Mouse (Mus musculus) 416B (cell line): ENCODE measurements around the gene Znhit2.

Source experiments
- DNase-seq: peaks from one replicate; pipeline ENCODE4 v3.0.0; 2011; ENCODE audit warnings: low read depth

The Znhit2 gene

DNA sequence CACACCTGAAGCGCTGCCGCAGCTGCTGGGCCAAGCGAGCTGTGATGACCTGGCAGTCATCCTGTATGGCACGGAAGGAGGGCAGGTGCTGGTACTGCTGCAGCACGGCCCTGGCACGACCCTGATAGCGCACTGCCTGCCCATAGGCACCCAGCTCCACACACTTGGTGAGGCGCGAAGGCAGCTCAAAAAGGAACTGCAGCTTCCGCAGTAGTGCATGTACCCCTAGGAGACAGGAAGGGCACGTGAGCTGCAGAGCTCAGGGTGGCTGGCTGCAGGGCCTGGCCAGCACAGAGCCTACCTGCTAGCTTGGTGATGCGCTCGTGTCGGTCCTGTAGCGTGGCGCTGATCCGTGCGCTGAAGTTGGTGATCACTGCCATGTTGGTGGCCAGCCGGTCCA, 10.3 kb downstream of the Znhit2 start:
- DNase-seq = no peak

DNA sequence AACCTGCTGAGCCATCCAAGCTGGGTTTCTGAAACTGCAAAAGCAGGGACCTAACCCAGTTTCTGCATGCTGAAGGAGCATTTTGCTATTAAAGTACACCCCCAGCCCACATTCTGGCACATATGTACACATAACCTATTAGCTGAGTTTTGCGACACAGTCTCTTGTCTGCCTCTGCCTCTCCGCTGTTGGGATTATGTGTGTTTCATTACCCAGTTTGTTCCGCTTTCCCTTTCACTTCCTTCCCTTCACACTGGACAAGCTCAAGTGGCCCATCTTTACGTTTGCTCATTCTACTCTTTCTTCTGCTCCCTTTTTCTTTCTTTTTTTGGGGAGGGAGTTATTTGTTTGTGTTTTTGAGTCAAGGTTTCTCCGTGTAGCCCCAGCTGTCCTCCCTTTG, 12.9 kb downstream of the Znhit2 start:
- no peak for DNase-seq

DNA sequence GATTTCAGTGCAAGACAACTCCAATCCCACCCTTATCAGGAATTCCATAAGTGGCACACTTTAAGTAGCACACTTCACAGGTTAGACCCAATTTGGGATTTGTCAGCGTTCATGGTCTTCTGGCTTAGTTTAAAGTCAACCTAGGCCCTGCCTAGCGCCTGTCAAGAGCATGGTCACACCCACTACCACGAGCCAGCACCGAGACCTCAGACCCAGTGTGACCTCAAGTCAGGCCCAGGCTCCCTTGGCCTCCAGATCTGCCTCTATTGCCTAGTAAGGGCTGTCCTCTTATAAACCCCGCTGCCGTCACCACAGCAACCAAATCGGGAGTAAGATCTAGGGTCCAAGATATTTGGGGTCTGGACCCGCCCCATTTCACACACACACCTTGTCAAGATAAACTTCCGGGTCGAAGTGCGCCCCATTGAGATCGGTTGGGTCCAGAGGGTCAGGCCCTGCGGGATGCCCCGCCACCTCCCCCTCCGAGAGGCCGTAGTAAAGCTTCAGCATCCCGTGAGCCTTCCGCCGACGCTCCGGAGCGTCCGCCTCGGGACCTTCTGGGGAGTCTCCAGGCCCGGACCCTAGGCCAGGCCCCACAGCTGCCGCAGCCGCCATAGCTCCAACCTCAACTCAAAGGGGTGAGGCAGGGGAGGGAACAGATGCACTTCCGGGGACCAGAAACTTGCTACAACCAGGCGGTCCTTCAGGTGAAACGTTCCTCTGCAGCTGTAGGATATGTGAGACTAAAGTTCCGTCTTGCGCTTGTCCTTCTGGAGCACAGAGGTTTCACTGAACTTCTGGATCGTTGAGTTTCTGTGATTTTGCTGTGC, 15.8 kb downstream of the Znhit2 start, which contains the start of gene Vps51:
Vps51 (minus strand) TSS at position 668 of the 830 bp plus-strand sequence.
- DNase-seq = peak; percentile 96

DNA sequence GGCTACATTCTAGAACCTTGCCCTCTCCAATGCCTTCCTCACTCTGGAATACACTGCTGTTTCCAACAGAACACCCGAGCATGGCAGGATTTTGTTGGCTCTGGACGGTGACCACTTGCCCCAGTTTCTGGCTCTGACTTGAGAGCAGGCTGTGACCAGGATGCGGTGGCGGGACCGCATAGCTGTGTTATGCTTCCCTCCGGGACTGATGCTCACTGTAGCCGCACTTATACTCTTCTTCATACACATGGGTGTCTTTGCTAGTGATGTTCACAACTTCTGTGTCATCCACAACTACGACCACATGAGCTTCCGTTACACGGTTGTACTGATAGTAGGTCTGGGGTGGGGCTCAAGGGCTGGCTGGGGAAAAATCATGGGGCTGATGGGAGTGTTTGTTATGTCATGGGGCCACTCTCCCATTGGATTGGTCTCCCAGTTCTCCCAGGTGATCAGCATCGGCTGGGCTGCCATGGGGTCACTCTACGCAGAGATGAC, 19.0 kb downstream of the Znhit2 start, which contains the start of gene Tmem262:
Tmem262 (plus strand) TSS at position 51 of the 498 bp plus-strand sequence.
- DNase-seq = no peak

DNA sequence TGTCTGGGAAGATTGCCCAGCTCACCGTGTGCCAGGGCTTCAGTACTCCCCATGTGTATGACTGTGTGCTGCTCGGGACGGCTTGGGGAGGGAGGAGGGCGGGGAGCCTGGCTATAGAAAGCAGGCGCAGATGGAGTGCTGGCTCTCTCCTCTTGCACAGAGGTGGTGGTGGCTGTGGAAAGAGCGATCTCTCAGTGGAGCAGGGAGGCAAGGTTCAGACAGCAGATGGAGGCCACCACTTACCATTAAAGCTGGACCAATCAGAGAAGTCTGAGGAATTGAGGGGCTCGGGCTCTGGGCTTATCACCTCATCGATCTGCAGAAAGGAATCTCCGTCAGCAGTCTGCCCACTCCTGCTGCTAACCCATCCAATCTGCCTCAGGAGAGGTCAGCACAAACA, 21.2 kb downstream of the Znhit2 start, which contains the start of gene Gm28374:
Gm28374 (minus strand) TSS at position 101 of the 400 bp plus-strand sequence.
- no peak for DNase-seq

DNA sequence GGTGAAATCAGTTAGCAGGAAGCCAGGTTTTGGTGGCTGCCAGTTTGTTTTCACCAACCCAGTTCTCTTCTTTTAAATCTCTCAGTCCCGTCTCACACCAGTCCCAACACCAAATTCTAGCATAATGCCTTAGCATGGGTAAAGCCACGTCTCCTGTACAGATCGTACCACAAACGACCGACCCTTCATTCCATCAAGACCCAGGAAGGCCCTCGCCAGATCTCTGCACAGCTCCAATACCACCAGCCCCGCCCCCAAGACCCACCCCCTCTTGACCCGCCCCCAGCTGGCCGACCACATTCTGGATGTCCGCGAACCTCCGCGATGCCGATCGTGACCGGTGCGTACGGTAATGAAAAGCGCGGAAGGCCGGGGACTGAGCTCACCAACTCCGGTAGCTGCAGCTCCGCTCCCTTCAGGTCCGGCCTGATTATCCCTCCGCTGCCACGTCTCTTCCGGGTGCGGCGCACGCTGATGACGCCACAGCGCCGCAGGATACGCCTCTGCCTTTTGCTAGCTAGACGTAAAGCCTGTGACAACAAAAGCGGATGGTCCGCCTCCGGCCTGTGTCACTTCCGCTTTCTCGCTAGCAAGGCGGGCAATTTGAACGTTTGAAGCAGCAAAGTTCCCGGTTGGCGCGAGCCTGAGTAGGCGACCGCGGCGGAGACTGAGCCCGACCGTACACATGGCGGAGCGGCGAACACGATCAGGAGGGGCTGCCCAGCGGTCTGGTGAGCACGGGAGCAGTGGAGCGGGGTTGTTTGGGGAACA, 23.7 kb downstream of the Znhit2 start, which contains the start of the genes Zfpl1 and Cdca5:
Zfpl1 (minus strand) TSS at position 479 of the 771 bp plus-strand sequence.
Cdca5 (plus strand) TSS at position 506 of the 771 bp plus-strand sequence.
- DNase-seq = peak; percentile 99

DNA sequence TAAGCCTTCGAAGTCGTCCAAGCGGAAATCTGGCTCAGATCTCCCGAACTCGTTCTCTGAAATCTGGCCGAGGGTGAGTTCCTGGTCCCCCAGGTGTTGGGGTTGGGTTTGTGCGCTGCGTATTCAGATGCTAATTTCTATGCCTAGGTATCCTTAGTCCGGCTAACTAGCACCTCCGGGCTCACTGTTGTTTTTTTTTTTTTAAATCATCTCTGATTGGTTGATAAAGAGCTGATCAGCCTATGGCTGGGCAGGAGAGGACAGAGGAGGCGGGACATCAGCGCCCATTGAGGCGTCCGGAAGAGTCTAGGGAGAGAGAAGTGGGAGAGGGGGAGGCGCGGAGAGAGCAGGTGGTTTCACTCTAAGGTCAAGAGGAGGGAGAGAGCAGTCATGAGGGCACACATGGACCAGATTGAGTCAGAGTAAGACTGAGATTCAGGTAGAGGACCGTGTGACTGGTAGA, 24.5 kb downstream of the Znhit2 start:
- peak; percentile 91 for DNase-seq

DNA sequence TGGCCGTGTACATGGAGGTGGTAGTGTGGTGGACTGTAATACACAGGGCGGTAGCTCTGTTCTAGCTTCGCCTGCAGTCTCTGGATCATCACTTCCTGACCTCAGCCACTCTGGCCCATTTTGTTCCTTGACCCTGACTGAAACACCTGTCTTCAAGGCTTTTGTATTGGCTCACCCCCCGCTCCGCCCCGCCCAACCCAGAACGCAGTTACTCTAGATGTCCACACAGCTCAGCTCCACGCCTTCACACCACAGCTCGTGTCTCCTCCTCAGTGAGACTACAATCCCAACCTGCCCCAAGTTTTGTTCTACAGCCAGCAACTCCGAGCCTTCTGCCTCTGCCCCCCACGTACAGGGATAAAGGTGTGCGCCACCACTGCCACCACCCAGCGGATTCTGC, 27.8 kb downstream of the Znhit2 start:
- DNase-seq = no peak

DNA sequence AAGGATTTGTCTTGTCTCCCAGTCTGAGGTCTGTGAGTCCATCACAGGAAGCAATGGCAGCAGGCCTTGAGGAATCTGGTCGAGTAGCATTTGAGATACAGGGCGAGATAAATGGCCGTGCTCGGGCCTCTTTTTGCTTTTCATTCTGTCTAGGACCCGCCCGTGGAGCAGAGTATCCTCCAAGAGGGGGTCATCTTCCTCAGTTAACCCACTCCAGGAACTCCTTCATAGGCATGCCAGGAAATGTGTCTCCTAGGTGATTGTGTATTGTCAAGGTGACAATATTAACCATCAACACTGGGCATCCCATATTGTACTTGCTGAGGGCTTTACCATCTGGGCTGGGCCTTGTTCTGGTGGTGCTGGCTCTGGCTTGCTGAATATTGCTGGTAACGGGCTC, 33.1 kb downstream of the Znhit2 start, which contains the start of gene AC131692.1:
AC131692.1 (plus strand) TSS at position 301 of the 400 bp plus-strand sequence.
- DNase-seq = no peak

DNA sequence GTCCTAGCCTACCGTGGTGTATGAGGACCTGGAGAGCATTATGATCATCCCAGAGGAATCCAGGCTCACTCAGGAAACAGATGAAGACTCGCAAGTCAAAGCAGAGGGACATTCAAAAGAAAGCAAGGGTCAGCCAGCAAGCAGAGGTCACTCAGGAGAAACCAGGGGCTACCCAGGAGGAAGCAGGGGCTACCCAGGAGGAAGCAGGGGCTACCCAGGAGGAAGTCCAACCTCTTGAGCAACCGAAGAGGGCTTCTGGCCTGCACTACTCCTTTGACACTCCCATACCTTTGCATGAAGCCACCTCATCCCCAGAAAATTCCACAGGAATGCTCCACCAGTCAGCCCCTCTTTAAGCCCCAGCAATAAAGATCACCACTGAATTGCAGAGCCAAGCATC, 36.9 kb downstream of the Znhit2 start:
- no peak for DNase-seq

DNA sequence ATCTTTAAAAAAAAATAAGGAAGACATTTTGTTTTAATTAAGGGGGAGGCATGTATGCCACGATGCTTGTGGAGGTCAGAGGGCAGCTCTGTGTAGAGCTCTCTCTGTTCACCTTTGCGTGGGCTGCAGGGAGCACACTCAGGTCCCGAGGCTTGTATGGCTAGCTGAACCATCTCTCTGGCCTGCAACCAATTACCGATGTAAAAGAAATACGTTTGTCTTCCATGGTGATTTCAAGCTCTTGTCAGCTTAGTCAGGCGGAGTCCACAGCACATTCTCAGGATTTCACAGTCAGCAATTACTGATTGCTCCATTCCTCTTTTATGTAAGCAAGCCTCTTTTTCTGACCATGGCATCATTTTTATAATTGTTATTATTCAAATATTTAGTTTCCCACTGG, 40.2 kb downstream of the Znhit2 start:
- DNase-seq = no peak

DNA sequence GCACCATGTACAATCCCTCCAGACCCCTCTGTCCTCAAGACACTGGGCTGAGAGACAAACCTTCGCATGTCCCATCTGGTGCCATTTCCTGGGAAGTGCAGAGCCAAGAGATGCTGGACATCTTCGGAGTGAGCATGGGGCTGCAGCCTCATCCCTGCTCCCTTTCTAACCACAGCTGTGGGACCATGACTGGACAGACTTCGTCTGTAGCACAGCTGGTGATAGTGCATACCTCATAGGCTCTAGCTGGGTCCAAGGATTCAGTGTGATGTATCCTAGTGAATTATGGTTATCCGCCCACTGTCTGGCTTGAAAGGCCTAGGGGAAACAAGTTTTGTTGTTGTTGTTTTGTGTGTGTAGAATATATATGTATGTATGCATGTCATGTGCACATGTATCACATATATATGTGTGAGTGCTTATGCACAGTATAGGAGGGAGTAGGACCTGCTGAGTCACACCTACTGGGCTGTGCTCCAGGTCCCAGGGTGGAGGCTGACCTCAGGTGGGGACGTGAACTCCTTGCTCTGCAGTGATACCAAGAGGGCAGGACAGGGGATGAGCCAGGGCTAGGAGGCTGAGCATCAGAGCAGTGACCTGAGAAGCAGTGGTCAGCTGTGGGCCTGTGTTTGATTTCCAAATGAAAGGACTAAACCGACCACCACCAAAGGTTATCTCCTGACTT, 41.3 kb downstream of the Znhit2 start:
- peak; percentile 15 for DNase-seq

DNA sequence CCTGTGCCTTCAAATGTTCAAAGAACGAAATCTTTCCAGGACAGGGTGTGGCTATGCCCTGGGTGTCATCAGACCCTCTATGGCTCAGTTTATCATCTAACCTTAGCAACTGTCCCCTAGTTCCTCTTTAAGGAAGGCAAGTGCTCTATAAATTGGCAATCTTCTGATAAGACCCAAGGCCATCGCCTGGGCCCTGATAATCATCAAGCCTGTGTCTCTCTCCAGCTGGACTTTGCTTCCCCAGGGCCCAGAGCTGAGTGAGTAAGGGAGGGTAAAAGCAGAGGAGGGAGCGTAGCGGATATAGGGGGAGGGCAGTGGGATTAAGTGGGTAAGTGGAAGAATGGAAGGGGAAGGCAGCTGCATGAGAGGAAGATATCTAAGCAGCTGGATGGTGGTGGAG, 43.5 kb downstream of the Znhit2 start:
- no peak for DNase-seq

DNA sequence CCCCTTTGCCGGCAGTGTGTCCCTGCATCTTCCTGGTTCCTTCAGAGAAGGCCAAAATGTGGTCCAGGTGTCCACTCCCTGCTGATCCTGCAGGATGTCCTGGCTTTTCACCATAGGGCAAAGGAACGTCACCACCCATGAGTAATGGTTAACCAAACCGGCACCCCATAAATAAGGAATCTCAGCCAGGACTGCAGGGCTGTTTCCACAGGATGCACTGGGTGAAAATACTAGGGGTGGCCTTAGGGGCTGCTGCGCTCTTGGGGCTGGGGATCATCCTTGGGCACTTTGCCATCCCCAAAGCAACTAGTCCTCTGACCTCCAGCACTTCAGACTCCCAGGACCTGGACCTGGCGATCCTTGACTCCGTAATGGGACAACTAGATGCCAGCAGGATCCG, 44.6 kb downstream of the Znhit2 start, which contains the start of gene Naaladl1:
Naaladl1 (plus strand) TSS at position 197 of the 400 bp plus-strand sequence.
- DNase-seq = no peak
